Mouse (Mus musculus) megakaryocyte-erythroid progenitor cell, adult 5-6 weeks (primary cell): ENCODE results near the gene Rassf10. TPM values are rescaled to one million over a fixed set of nuclear protein-coding genes. Genes with fewer than 3 reads are reported as not detected.
A peak's percentile ranks its signal among the peaks of the same experiment; 100 is the strongest.
"Not testable (repeated sequence)": the region's sequence is repeated elsewhere in the genome, so short reads cannot be mapped to it uniquely, and the experiment has no call there.

Experiments
- ATAC-seq: replicated peaks from 2 replicates; pipeline ENCODE4 v1.8.0; 2016; ENCODE audit warnings: mild to moderate bottlenecking, inconsistent platforms; ENCODE audit not compliant: severe bottlenecking, poor library complexity, low FRiP score, low TSS enrichment
- total RNA-seq, 2 experiments: library from RNA; stranded (forward) in 1 of 2; stranded (reverse) in 1 of 2; fragments of 200-1000, 215-1000 nt in 1 of 2; fragments of >200 nt in 1 of 2; fragmentation: Nextera tagmentation in 1 of 2; gene quantifications; 2 replicates each; pipeline ENCODE4 v1.2.3; 2014 to 2017

Gene Rassf10
- total RNA-seq (2014; fragmentation: Nextera tagmentation) (not detected in 2 replicates), total RNA-seq (2017) (not detected in 2 replicates)

DNA sequence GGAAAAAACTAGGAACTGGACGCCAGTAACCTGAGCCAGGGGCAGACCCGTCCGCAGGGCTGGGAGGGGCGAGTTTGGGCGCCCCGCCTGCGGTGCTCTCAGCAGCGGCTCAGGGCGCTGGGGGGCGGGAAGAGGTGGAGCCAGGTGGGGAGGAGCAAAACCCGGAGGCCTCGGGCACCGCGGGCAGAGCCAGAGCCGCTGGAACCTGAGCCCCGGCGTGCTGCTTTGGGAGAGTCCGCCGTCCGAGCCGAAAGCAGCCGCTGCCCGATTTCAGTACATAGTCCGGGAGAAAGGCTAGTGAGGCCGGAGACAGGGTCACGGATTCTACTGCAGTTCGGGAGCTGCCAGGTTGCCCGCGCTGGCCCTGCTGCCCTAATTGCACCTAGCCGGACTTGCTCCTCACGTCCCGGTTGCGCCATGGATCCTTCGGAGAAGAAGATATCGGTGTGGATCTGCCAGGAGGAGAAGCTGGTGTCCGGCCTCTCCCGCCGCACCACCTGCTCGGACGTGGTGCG is at the start of gene Rassf10:
Gene Rassf10 (plus strand): TSS at position 186 of the 515 bp plus-strand sequence.
- peak; percentile 73 for ATAC-seq

- ATAC-seq = 0 out of 2 replicates have a peak, but pooled peaks have one; percentile 55
Measured at GRCm38 (mm10) chr7:112906848-112907247, 46.9 kb upstream of the Rassf10 start.

GRCm38 (mm10) chr7:112907468-112907867 is 46.3 kb upstream of the Rassf10 start:
- no peak for ATAC-seq

GRCm38 (mm10) chr7:112909164-112909563 is 44.6 kb upstream of the Rassf10 start:
- no peak for ATAC-seq

DNA sequence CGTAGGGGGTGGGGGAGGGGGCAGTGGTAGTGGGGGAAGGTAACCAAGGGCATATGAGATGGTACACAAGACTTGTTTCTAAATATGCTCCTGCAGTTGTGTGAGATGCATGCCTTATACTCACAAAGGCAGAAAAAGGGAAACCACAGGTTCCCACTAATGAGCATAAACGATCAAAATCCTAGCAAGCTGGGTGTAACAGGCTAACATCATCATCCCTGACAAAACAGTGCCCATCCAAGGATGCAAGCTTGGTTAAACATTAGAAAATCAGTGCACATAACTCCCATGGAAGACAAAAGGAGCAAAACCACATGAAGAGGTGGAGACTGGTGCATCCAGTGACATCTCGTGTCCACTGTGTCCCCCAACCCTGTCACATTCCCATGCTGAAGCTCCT is 40.8 kb upstream of the Rassf10 start:
- no peak for ATAC-seq

DNA sequence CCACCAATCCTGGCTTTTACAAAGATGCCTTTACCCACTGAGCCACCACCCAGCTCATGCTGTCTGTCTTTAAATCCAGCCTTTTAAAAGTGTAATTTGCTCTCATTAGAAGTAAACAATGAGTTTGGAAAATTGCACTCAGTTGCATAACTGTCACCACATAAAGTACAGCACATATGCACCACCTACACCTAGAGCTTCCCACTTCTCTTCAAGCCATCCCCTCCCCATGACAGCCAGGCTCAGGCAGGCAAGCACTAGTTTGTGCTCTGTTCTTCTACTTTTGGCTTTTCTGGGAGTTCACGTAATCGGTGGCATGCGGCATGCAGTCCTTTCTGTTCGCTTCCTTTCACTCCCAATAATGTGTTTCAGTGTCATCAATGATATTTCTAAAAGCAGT is 38.2 kb upstream of the Rassf10 start:
- no peak for ATAC-seq

DNA sequence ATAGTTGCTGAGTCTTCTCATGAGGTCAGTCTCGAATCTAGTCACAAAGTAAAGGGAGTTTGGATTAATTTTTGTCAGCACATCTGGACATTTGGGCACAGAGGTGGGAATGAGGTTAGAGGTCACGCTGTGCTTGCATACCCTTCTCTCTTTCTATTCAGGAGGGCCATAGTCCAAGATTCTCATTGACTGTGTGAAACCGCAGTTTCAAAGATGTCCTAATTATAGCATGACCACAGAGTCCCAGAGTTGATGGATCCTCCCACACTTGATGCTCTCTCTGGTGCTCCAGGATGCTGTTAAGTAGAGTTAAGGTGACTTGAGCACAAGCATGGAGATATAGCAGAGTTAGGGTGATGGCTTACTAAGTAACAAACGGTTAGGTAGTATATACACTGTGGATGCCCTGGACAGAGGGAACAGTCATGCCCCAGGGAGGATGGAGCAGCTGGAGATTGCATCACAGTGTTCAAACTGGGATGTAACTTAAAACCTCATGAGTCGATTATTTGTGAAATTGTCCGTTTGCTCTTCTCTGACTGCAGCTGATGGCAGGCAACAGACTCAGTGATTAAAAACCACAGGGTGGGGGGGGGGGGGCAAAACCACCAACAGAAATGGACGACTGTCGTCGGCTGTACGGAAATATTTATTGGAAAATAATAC is 36.0 kb upstream of the Rassf10 start:
- no peak for ATAC-seq

GRCm38 (mm10) chr7:112918279-112918991 is 35.3 kb upstream of the Rassf10 start:
- ATAC-seq = peak; percentile 45; the same call in 1 of the 2 replicates

DNA sequence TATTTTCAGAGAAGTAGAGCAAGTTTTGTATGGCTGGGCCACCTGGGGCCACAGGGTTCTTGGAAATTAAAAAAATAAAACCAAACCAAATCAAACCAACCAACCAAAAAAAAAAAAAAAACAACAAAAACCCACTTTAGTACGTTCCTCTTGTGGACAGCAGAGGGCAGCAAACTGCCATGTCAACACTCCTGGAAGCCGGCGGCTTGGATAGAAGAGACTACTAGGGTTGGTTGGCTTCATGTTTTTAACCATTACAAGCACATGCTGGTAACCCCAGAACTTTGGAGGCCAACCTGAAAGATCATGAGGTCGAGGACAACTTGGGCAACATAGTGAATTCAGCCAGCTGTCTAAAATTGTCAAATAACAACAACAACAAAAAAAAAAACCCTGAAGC is 33.9 kb upstream of the Rassf10 start:
- ATAC-seq = 0 out of 2 replicates have a peak, but pooled peaks have one; percentile 49

GRCm38 (mm10) chr7:112922801-112923200 is 31.0 kb upstream of the Rassf10 start:
- no peak for ATAC-seq

DNA sequence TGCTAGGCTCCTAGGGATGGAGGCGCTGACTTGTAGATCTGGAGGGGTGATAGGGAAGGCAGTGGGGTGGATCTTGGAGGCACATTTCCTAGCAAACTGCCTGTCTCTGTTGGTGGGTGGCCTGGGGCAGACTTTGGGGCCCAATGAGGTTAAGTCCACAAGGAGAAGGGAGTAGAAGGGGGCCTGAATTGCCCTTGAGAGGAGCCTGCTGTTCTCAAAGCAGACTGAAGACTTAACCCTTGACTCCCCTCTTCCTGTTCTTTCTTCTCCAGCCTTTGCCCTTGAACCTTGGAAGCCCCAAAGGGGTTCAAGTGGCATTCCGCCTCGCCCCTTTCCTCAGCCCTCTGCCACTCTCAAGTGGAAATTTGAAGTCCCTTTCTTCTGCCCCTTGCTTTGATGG is 30.1 kb upstream of the Rassf10 start:
- no peak for ATAC-seq

DNA sequence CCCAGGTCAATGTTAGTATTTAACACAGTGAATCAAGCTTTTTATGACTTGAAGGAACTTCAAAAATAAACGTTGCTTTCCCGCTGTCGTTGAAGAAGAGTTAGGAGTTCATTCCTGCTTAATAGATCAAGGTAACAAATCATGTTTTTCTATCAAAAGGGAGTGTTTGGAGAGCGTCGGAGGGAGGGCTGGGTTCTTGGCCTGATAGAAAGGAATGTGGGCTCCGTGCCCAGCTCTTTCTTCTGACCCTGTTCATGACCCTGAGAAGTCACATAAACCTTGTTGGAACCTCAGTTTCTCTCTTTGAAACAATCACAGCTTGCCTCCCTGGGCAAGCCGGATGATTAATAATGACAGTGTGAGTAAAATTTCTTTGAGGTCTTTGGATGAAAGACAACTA is 23.1 kb upstream of the Rassf10 start:
- ATAC-seq = no peak

- ATAC-seq = not testable (repeated sequence)
Measured at GRCm38 (mm10) chr7:112935876-112936275, 17.9 kb upstream of the Rassf10 start.

GRCm38 (mm10) chr7:112937089-112937488 is 16.7 kb upstream of the Rassf10 start:
- ATAC-seq = no peak

DNA sequence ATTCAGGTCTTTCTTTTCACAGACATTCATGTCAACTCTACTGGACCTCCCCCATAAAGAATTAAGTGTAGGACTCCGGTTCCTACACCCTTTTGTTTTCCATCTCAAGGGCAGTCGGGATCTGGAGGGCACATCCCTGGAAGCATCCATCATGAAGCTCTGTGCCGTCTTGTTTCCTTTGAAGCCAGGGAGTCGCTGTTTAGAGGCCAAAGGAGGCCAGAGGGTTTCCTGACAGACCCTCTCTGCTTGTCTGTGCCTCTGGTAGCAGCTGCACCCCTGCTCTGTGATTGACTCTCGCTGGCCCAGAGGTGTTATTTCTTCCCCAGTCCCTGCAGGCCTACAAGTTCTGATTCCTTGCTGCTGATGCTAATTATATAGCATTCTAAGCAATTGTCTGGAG is 14.8 kb upstream of the Rassf10 start:
- no peak for ATAC-seq

DNA sequence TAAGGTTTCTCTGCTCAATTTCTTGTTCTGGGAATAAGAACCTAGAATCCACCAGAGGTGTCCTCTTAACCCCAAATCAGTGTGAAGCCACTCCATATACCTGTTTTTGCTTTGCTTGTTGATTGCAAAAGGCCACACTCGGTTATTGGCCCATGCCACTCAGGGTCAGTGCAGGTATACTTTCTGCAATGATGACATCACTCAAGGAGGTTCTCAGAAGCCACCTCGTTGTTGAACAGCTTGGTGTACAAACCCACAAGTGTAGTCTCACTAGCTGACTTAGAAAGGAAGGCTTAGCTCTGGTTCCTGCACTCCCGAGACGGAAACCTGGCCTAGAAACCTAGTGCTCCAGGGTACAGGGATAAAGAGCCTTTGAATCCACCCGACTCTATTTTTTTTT is 11.2 kb upstream of the Rassf10 start:
- no peak for ATAC-seq

DNA sequence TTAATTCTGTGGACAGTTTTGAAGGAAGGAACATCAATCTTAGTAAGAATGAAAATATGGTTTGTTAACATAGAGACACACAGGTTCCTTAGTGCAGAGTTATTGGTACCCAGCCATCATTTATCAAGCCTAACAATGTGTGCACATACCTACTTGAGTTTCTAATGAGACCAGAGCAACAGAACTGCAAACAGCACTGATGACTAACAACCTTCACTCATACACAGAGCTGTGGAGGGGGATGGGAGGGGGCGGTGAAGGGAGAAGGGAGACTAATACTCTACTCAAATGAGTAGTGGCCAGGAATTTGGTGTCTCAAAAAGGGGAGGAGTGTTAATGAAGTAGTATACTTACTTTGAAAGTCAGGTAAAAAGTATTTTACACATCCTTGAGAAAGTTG is 10.7 kb upstream of the Rassf10 start:
- no peak for ATAC-seq

DNA sequence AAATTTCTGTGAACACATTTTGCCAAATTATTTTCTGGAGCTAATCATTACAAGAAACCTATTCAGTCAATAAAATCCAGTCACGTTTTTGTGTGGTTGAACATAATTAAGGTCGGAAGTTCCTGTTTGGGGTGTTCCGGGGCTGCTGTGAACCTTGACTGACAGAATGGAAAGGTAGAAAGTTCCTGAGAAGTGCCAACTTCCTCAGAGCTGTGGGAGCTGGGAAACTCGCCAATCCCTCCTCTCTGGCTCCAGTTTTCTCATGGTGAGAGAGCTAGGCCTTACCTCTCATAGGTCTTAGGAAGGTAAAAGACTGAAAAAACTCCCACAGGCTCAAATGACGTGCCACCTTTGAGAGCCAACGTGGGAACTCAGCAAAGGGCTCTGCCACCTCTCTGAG is 7.1 kb upstream of the Rassf10 start:
- ATAC-seq = no peak

DNA sequence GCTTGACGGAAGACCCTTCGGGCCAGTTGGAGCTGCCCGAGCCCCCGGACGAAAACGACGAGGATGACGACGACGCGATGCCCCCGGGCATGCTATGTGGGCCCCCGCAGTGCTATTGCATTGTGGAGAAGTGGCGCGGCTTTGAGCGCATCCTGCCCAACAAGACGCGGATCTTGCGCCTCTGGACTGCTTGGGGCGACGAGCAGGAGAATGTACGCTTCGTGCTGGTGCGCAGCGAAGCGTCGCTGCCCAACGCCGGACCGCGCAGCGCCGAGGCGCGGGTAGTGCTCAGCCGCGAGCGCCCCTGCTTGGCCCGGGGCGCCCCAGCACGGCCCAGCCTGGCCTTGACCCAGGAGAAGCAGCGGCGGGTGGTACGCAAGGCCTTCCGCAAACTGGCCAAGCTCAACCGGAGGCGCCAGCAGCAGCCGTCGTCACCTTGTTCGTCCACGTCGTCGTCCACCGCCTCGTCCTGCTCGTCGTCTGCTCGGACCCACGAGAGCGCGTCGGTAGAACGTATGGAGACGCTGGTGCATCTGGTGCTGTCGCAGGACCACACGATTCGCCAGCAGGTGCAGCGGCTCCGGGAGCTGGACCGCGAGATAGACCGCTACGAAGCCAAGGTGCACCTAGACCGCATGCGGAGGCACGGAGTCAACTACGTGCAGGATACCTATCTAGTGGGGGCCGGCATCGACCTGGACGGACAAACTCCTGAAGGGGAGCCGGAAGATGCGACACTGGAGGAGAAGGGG is 765 bp downstream of the Rassf10 start:
- no peak for ATAC-seq
